Mouse (Mus musculus) olfactory bulb, adult 2 months (tissue): ENCODE results near the gene Sirt3.

Source experiments
- CTCF ChIP-seq: fragments of 200-500 bp; IDR thresholded peaks from 2 replicates; pipeline ENCODE4 v1.5.1; 2012; ENCODE audit warnings: low read depth, mild to moderate bottlenecking, low read length, moderate library complexity; ENCODE audit not compliant: insufficient read depth
- POLR2A ChIP-seq: fragments of 200-500 bp; IDR thresholded peaks from 2 replicates; pipeline ENCODE4 v1.6.1; 2012; ENCODE audit warnings: mild to moderate bottlenecking, low read depth, low read length, moderate library complexity; ENCODE audit not compliant: insufficient read depth

GRCm38 (mm10) chr7:140848591-140848990 is 33.5 kb downstream of the Sirt3 start:
- TF ChIP-seq CTCF (no peak), POLR2A (no peak)
